Mouse (Mus musculus): ENCODE measurements around the gene Srsf5.
"Not testable (repeated sequence)": the region's sequence is repeated elsewhere in the genome, so short reads cannot be mapped to it uniquely, and the experiment has no call there.

The Srsf5 gene

GRCm38 (mm10) chr12:80945334-80945995 is at the start of gene Srsf5:
Gene Srsf5, plus strand, starts transcription at chr12:80945504.
- peak; percentile 98 for DNase-seq (ENCODE audit: low spot score)

- no peak for DNase-seq (ENCODE audit: low spot score)
These were observed 35.7 kb upstream of the Srsf5 start for GRCm38 (mm10) chr12:80909631-80910030.

GRCm38 (mm10) chr12:80917764-80918163 is 27.5 kb upstream of the Srsf5 start:
- no peak for DNase-seq (ENCODE audit: low spot score)

GRCm38 (mm10) chr12:80921301-80921700 is 24.0 kb upstream of the Srsf5 start:
- DNase-seq (ENCODE audit: low spot score): no peak

GRCm38 (mm10) chr12:80922869-80923268 is 22.4 kb upstream of the Srsf5 start:
- peak; percentile 35 for DNase-seq (ENCODE audit: low spot score)

GRCm38 (mm10) chr12:80923602-80924001 is 21.7 kb upstream of the Srsf5 start:
- peak; percentile 47 for DNase-seq (ENCODE audit: low spot score)

GRCm38 (mm10) chr12:80924205-80924604 is 21.1 kb upstream of the Srsf5 start:
- DNase-seq (ENCODE audit: low spot score): peak; percentile 42

GRCm38 (mm10) chr12:80925919-80926318 is 19.4 kb upstream of the Srsf5 start:
- DNase-seq (ENCODE audit: low spot score): no peak

- DNase-seq (ENCODE audit: low spot score): no peak
These were observed 18.8 kb upstream of the Srsf5 start for GRCm38 (mm10) chr12:80926550-80926949.

GRCm38 (mm10) chr12:80927518-80927917 is 17.8 kb upstream of the Srsf5 start:
- DNase-seq (ENCODE audit: low spot score): no peak

GRCm38 (mm10) chr12:80928881-80929280 is 16.4 kb upstream of the Srsf5 start:
- no peak for DNase-seq (ENCODE audit: low spot score)

- DNase-seq (ENCODE audit: low spot score): no peak
These were observed 15.2 kb upstream of the Srsf5 start for GRCm38 (mm10) chr12:80930141-80930540.

GRCm38 (mm10) chr12:80931402-80932140 is 13.7 kb upstream of the Srsf5 start:
- no peak for DNase-seq (ENCODE audit: low spot score)

GRCm38 (mm10) chr12:80932865-80933264 is 12.4 kb upstream of the Srsf5 start:
- DNase-seq (ENCODE audit: low spot score): no peak

GRCm38 (mm10) chr12:80936751-80937150 is 8.6 kb upstream of the Srsf5 start:
- DNase-seq (ENCODE audit: low spot score): no peak

GRCm38 (mm10) chr12:80937331-80938029 is 7.8 kb upstream of the Srsf5 start:
- no peak for DNase-seq (ENCODE audit: low spot score)

GRCm38 (mm10) chr12:80938642-80939041 is 6.7 kb upstream of the Srsf5 start:
- DNase-seq (ENCODE audit: low spot score): no peak

- no peak for DNase-seq (ENCODE audit: low spot score)
These were observed 6.1 kb upstream of the Srsf5 start for GRCm38 (mm10) chr12:80939165-80939564.

- DNase-seq (ENCODE audit: low spot score): no peak
These were observed 3.4 kb upstream of the Srsf5 start for GRCm38 (mm10) chr12:80941886-80942285.

GRCm38 (mm10) chr12:80943395-80943794 is 1.9 kb upstream of the Srsf5 start:
- DNase-seq (ENCODE audit: low spot score): no peak

- no peak for DNase-seq (ENCODE audit: low spot score)
These were observed 1.1 kb upstream of the Srsf5 start for GRCm38 (mm10) chr12:80944204-80944603.

- DNase-seq (ENCODE audit: low spot score): not testable (repeated sequence)
These were observed 356 bp upstream of the Srsf5 start for GRCm38 (mm10) chr12:80944963-80945333.

- DNase-seq (ENCODE audit: low spot score): peak; percentile 94
These were observed 672 bp downstream of the Srsf5 start for GRCm38 (mm10) chr12:80945996-80946355.
